Mouse (Mus musculus) brain, embryonic 14.5 days (tissue): ENCODE data around the gene Zar1.

Source experiments
- CTCF ChIP-seq: fragments of 200-500 bp; IDR thresholded peaks from 2 replicates; pipeline ENCODE4 v1.5.1; 2012; ENCODE audit warnings: inconsistent platforms, mild to moderate bottlenecking, moderate library complexity, borderline replicate concordance; ENCODE audit not compliant: insufficient read depth, insufficient read length; ENCODE audit errors: extremely low read depth
- POLR2A ChIP-seq: fragments of 200-500 bp; IDR thresholded peaks from 2 replicates; pipeline ENCODE4 v1.6.1; 2012; ENCODE audit warnings: mild to moderate bottlenecking, inconsistent platforms, borderline replicate concordance; ENCODE audit not compliant: poor library complexity, insufficient read depth, insufficient read length, severe bottlenecking; ENCODE audit errors: extremely low read depth

- TF ChIP-seq CTCF (no peak), POLR2A (no peak)
Observed at GRCm38 (mm10) chr5:72630026-72630425, 49.0 kb upstream of the Zar1 start.
